Mouse (Mus musculus) mature B cell (primary cell): ENCODE data around the gene Pold4.

Source experiments
- in situ Hi-C: fragments of 300-500 bp; cut with MboI; formaldehyde crosslinking; loops from 2 replicates; pipeline ENCODE4 v1.14.3; 2019

Pold4 gene

GRCm38 (mm10) chr19:4203604-4204326 is 27.9 kb upstream of the Pold4 start:
- in situ Hi-C loops = no loop called here

- in situ Hi-C loops = loop anchor here (5.0 kb wide), 1 partner anchor 42 kb away; no protein-coding TSS in a partner anchor
Measured at GRCm38 (mm10) chr19:4204889-4205288, 26.8 kb upstream of the Pold4 start.

DNA sequence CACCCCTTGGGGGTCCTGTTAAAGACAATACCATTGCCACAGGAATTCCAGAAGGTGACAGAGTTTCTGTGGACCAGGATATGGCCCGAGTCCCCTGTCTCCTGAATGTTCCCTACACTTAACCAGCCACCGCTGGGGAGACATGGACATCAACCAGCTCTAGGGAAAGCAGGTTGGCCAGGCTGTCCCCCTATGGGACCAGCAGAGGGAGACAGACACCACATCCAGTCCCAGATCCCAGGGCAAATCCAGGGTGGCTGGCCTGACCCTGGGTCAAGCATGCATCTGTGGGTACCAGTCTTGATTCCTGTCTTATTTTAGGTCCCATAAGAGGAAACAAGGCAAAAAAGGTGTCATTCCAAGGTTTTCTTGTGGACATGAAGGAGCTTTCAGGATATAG is 24.7 kb upstream of the Pold4 start:
- in situ Hi-C loops = loop anchor here (5.0 kb wide), 1 partner anchor 40 kb away; no protein-coding TSS in a partner anchor

- in situ Hi-C loops = loop anchor here (5.0 kb wide), 1 partner anchor 39 kb away; no protein-coding TSS in a partner anchor
Measured at GRCm38 (mm10) chr19:4208563-4208962, 23.1 kb upstream of the Pold4 start.

DNA sequence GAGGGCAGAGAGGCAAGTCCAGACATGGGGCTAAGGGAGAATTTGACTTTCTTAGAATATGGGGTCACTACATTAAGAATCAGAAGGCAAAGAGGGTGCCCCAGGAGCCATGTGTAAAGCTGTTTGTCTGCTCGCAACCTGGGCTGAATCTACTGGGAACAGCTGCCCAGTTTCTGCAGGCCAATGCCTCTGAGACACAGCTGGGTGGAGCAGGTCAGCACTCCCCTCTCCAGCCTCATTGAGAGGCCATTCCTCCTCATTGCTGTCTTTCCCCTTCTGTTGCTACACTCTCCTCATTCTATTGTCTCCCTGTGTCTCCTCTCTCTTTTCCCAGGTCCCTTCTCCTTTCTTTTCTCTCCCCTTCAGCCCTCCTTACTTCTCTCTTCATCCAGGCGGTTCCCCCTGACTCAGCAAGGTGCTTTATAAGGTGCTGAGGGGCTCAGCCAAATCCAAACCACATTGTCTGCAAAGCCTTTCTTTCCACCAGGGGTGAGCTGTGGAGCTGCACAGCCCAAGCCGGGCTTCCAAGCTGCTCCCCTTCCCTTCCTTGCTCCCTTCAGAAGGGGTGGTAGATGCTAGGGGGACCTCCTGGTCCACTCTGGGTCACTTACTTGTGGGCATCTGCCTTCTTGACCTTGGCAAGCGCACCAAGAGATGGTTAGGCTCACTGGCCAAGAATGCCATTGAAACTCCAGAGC is 19.7 kb upstream of the Pold4 start:
- in situ Hi-C loops = no loop called here

- in situ Hi-C loops = no loop called here
Measured at GRCm38 (mm10) chr19:4213524-4213974, 18.1 kb upstream of the Pold4 start.

GRCm38 (mm10) chr19:4214071-4214770 is 17.5 kb upstream of the Pold4 start, which contains the start of the genes Clcf1 and AC109138.7:
Gene Clcf1 (plus strand): TSS chr19:4214238.
Gene AC109138.7 (plus strand): TSS chr19:4214357.
- in situ Hi-C loops = no loop called here

DNA sequence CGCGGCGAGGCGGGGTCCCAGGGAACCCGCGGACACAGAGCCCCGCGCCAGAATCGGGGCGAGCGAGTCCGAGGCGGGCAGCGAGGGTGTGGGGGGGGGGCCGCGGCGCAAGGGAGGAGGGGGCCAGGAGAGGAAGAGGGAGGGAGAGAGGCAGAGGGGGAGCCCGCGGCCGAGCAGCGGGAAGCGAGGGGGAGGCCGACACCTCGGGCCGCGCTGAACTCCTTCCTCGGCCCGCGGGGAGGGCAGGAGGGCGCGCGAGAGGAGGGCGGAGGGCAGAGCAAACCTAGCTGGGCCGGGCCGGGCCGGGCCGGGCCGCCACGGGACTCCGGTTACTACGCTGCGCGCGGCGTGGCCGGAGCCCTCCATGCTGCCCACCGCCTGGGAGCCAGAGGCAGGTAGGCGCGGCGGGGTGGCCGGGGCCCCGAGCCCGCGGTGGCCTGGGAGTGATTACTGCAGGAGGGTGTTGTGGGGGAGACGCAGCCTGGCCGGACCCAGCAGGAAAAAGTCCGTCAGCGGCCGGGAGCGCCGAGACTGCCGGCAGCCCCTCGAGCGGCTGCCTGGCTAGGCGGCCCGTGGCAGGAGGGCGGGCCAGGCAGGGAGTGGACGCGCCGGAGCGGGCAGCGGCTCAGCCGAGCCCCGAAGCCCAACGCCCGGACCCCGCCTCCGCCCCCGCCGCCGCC is 16.8 kb upstream of the Pold4 start:
- in situ Hi-C loops = no loop called here

DNA sequence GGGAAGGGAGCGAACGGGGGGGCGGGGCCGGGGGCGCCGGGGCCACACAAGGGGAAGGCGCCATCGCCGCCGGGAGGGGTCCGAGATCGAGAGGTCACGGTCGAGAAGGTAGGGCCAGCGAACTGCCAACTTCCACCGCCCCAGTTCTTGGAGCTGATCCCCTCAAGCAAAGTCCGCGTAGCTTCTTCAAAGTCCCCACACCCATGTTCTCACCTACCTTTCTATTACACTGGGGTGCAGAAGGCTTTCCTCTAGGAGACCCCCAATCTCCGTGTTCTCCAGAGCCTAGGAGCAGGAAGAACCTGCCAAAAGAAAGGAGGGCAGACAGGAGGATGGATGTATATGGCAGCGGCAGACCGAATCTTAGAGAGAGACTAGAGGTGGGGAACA is 16.3 kb upstream of the Pold4 start:
- in situ Hi-C loops = no loop called here

- in situ Hi-C loops = no loop called here
Measured at GRCm38 (mm10) chr19:4216041-4216685, 15.5 kb upstream of the Pold4 start.

DNA sequence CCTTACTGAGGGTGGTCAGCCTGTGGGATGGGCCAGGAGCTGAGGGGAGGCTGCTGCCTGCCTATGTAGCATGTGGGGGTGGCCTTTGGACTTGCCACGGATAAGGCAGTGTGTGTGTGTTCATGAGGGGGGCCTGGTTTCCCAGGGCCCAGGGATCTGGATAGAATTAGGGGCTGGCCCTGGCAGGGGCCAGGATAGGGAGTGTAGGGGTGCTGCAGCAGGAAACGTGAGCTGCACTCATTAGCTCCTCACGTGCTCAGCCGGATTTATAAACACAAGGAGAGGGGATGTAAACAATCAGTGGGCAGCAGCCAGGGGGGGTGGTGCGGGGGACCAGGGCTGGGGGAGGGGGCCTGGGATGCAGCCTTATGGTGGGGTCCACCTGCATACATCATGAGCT is 14.6 kb upstream of the Pold4 start:
- in situ Hi-C loops = no loop called here

- in situ Hi-C loops = no loop called here
Measured at GRCm38 (mm10) chr19:4217855-4218254, 13.8 kb upstream of the Pold4 start.

DNA sequence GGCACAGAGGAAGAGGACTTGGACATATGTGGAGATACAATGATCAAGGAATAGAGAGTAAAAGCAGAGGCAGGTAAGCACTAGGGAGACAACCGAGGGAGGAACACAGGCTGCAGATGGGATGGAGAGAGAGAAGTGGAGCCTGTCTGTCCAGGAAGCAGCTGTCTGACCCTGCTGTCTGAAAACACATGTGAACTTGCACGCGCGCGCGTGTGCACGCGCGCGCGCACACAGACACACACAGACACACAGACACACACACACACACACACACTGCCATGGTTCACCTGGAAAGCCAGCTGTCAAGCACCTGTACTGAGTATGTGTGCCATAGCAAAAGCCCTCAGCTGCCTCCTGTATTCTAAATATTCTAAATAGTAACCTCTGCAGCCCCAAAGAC is 13.4 kb upstream of the Pold4 start:
- in situ Hi-C loops = no loop called here

DNA sequence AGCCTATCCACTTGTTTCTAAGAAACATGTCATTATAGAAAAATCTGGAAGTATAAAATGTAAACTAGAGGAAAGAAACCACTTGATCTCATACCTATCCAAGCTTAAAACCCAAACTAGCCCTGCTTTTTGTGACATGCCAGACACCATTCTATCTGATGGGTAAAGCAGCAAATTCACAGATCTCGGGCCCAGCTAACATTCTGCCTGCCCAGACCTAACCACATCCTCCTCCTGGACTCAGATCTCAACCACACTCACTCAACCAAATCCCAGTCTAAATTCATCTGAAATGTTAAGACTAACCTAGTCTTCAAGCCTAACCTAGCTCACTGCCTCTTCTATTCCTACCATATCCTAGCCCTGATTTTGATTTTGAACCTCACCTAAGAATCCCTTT is 12.9 kb upstream of the Pold4 start:
- in situ Hi-C loops = no loop called here

- in situ Hi-C loops = no loop called here
Measured at GRCm38 (mm10) chr19:4219943-4220342, 11.8 kb upstream of the Pold4 start.

GRCm38 (mm10) chr19:4220416-4220815 is 11.3 kb upstream of the Pold4 start:
- in situ Hi-C loops = no loop called here

GRCm38 (mm10) chr19:4220957-4221743 is 10.5 kb upstream of the Pold4 start:
- in situ Hi-C loops = no loop called here

DNA sequence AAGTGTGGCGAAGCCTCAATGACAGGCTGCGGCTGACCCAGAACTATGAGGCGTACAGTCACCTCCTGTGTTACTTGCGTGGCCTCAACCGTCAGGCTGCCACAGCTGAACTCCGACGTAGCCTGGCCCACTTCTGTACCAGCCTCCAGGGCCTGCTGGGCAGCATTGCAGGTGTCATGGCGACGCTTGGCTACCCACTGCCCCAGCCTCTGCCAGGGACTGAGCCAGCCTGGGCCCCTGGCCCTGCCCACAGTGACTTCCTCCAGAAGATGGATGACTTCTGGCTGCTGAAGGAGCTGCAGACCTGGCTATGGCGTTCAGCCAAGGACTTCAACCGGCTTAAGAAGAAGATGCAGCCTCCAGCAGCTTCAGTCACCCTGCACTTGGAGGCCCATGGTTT is 9.5 kb upstream of the Pold4 start:
- in situ Hi-C loops = no loop called here

DNA sequence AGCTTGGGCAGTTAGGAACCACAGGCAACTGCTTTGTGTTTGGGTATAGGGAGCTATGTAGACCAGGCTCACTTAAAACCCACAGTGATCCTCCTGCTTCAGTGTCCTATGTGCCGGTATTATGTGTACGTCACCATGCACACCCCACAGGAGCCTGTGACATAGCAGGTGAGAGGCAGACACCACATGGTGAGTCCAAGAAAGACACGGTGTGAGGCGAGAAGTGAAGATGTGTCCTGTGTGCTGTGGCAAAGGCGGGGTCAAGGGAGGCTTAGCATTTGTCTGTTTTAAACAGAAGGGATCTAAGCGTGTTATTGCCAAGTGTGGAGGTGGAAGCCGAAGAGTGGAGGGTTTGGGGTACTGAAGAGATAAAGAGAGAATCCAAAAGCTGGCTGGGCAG is 4.9 kb upstream of the Pold4 start:
- in situ Hi-C loops = no loop called here

DNA sequence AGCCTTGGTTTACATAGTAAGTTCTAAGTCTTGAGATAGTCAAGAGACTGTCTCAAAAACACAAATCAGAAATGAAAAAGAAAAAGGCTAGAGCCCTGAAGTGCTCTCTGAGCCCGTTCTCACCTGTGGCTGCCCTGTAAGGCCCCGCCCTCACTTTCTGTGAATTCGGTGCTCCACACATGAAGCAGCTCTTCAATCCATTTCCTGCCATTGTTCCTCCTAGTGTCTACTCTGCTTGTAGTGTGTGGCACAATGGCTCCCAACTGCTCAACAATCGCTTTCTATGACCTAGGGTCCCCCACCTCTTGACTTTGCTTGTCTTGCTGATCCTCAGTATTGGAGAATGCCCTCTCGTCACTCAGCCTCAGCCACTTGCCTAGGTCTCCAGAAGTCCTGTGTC is 4.3 kb upstream of the Pold4 start:
- in situ Hi-C loops = no loop called here
